9 mouse cellular contexts compared by ENCODE assay signal in the genomic region with DNA sequence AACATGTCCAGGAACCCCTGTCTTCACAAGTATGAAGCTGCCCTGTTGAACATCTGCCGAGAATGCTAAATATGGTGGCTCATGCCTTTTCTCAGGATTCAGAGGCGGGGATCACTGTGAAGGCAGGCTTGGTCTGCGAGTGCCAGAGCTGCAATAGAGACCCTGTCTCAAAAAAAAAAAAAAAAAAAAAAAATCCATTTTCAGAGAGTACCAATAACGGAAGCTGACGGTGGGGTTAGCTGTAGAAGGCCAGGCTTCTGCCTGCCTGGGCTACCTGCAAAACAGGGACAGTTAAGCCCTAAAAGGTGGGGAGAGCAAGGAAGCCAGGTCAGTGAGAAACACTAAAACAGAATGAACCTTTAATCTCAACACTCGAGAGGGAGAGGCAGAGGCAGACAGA. TPM values are rescaled to one million over a fixed set of nuclear protein-coding genes. Genes with fewer than 3 reads are reported as not detected.
A peak's percentile ranks its signal among the peaks of the same experiment; 100 is the strongest.
DNase-seq lines count a peak whose midpoint lies in the region; ATAC-seq and TF ChIP-seq lines count a peak whose summit lies in the region.
"Had no signal": no experiment of that assay in that cellular context is flagged by ENCODE, and none has a peak within 500 bp of the region (broad histone marks: within the 10 kb centered on the region; RNA-seq: fewer than 3 reads in every experiment).

No protein-coding gene starts in this region.

- 0 out of 2 replicates have a peak, but pooled peaks cover 1% of the 10 kb centered on the region for H3K79me2 ChIP-seq in heart, adult 2 months (replicated peaks; ENCODE audit: control insufficient read depth, insufficient read depth, low read length)
- peaks cover 33% of the 10 kb centered on the region for H3K79me2 ChIP-seq in CH12.LX (replicated peaks; ENCODE audit: control insufficient read depth, extremely low read depth, insufficient read depth, poor library complexity, severe bottlenecking)

- no peak for TF ChIP-seq POLR2A in heart, adult 2 months (IDR thresholded peaks at IDR 0.05; ENCODE audit: insufficient read depth, low read depth, low read length)
- no peak for TF ChIP-seq POLR2A in CH12.LX (IDR thresholded peaks at IDR 0.05; ENCODE audit: low read depth, low read length)

- no peak overlapping the region for H3K9ac ChIP-seq in heart, adult 2 months (ENCODE audit: low read depth, low read length)
- H3K9ac ChIP-seq in CH12.LX (ENCODE audit: insufficient read depth, low read depth): peak overlapping the region; percentile 85
- no peak overlapping the region for H3K9ac ChIP-seq in forebrain, embryonic 15.5 days (replicated peaks)
- peak overlapping the region; percentile 68 for H3K9ac ChIP-seq in liver, embryonic 15.5 days

- DNase-seq in heart, adult 2 months: no peak
- DNase-seq in heart, postnatal 10 days: no peak
- DNase-seq in CH12.LX (ENCODE audit: extremely low read depth): no peak
- DNase-seq in right cerebral cortex, postnatal 14 days: no peak
- no peak for DNase-seq in frontal cortex, adult 2 months (ENCODE audit: extremely low spot score in 1 of 2, low spot score in 1 of 2)
- DNase-seq in layer of hippocampus, adult 9-10 months (ENCODE audit: low spot score): no peak
- DNase-seq: kidney, postnatal 25 days had no signal

- peak overlapping the region; percentile 88 for H3K4me3 ChIP-seq in heart, adult 2 months
- peak overlapping the region; percentile 88 to 98 (median 97) for H3K4me3 ChIP-seq in CH12.LX (replicated peaks in 1 of 3; ENCODE audit: low read depth in 2 of 3, low read length in 2 of 3, poor library complexity in 1 of 3)
- H3K4me3 ChIP-seq in forebrain, embryonic 15.5 days: peak overlapping the region; percentile 64
- peak overlapping the region; percentile 89 for H3K4me3 ChIP-seq in liver, embryonic 15.5 days (replicated peaks)

- dilution Hi-C loops in CH12.LX (cut with MboI; ENCODE audit: extremely low pct_ligation_motif_present, extremely low pct_unique_long_range_greater_than_20kb, low sequenced_read_pairs): no loop called here

- intact Hi-C loops in heart, adult 2 months (cut with DNase I): loop anchor here (1.0 kb wide), 1 partner anchor 13 kb away; the partner anchor contains the start of gene Rnaseh1
- intact Hi-C loops in heart, postnatal 10 days (cut with DNase I): loop anchor here (5.0 kb wide), 1 partner anchor 111 kb away; no protein-coding TSS in a partner anchor

- H3K27ac ChIP-seq in heart, adult 2 months: no peak overlapping the region
- H3K27ac ChIP-seq in CH12.LX (ENCODE audit: insufficient read depth, low read depth): no peak overlapping the region
- H3K27ac ChIP-seq in forebrain, embryonic 15.5 days (replicated peaks): no peak overlapping the region
- H3K27ac ChIP-seq in liver, embryonic 15.5 days (replicated peaks): peak overlapping the region; percentile 81; the same call in 1 of the 2 replicates

- TF ChIP-seq CTCF in heart, adult 2 months (IDR thresholded peaks at IDR 0.05): no peak
- TF ChIP-seq CTCF in CH12.LX (conservative IDR thresholded peaks at IDR 0.05 in 1 of 2, IDR thresholded peaks at IDR 0.05 in 1 of 2; ENCODE audit: low read depth in 2 of 2, low read length in 2 of 2): no peak

- H3K4me1 ChIP-seq in heart, adult 2 months (ENCODE audit: control insufficient read depth, insufficient read depth, low read length): peaks cover 3% of the 10 kb centered on the region
- H3K4me1 ChIP-seq in CH12.LX (ENCODE audit: control insufficient read depth in 1 of 2, insufficient read depth in 2 of 2): peaks cover 18 to 25% of the 10 kb centered on the region in 2 experiments
- H3K4me1 ChIP-seq in forebrain, embryonic 15.5 days: peaks cover 31% of the 10 kb centered on the region
- H3K4me1 ChIP-seq in liver, embryonic 15.5 days (replicated peaks): peaks cover 41% of the 10 kb centered on the region

- TF ChIP-seq EP300 in heart, adult 2 months (IDR thresholded peaks at IDR 0.05; ENCODE audit: insufficient read depth, low read depth, low read length): no peak
- TF ChIP-seq EP300 in CH12.LX (IDR thresholded peaks at IDR 0.05; ENCODE audit: low read length): no peak

- H3K36me3 ChIP-seq in heart, adult 2 months (ENCODE audit: control insufficient read depth, insufficient read depth, low read length): peaks cover 16% of the 10 kb centered on the region
- peaks cover 27 to 34% of the 10 kb centered on the region in 2 experiments for H3K36me3 ChIP-seq in CH12.LX (replicated peaks in 1 of 2; ENCODE audit: control insufficient read depth in 1 of 2, insufficient read depth in 1 of 2, low read length in 1 of 2)
- peaks cover 25% of the 10 kb centered on the region for H3K36me3 ChIP-seq in forebrain, embryonic 15.5 days
- peaks cover 30% of the 10 kb centered on the region for H3K36me3 ChIP-seq in liver, embryonic 15.5 days (replicated peaks)

- H3K9me3 ChIP-seq in CH12.LX (replicated peaks; ENCODE audit: low read length): no peaks in the 10 kb centered on the region
- no peaks in the 10 kb centered on the region for H3K9me3 ChIP-seq in forebrain, embryonic 15.5 days
- H3K9me3 ChIP-seq in liver, embryonic 15.5 days (replicated peaks): no peaks in the 10 kb centered on the region

- no peaks in the 10 kb centered on the region for H3K27me3 ChIP-seq in heart, adult 2 months (ENCODE audit: control insufficient read depth, insufficient read depth, low read length)
- no peaks in the 10 kb centered on the region for H3K27me3 ChIP-seq in CH12.LX (replicated peaks)
- H3K27me3 ChIP-seq in forebrain, embryonic 15.5 days: no peaks in the 10 kb centered on the region
- H3K27me3 ChIP-seq in liver, embryonic 15.5 days: no peaks in the 10 kb centered on the region

- WGBS in heart, adult 2 months: 76% methylated on average over 6 of the region's 6 CpGs
- 92% methylated on average over 6 of the region's 6 CpGs for WGBS in forebrain, embryonic 15.5 days
- WGBS in liver, embryonic 15.5 days (ENCODE audit: insufficient replicate concordance): 68% methylated on average over 6 of the region's 6 CpGs

- in situ Hi-C loops in CH12.LX (cut with MboI; ENCODE audit: low pct_ligation_motif_present, low pct_unique_long_range_greater_than_20kb, low sequenced_read_pairs): no loop called here

- no peak for ATAC-seq in forebrain, embryonic 15.5 days (replicated peaks)
- ATAC-seq in liver, embryonic 15.5 days (ENCODE audit: insufficient read depth): no peak

- TF ChIP-seq RAD21 in CH12.LX (IDR thresholded peaks at IDR 0.05; ENCODE audit: low read depth, low read length): no peak

- H3K4me2 ChIP-seq in CH12.LX (ENCODE audit: insufficient read depth, low read depth, poor library complexity, severe bottlenecking): peak overlapping the region; percentile 79
- 0 out of 2 replicates have a peak overlapping the region, but pooled peaks have one; percentile 50 for H3K4me2 ChIP-seq in forebrain, embryonic 15.5 days (replicated peaks)
- peak overlapping the region; percentile 72 for H3K4me2 ChIP-seq in liver, embryonic 15.5 days

RNA-seq across cellular contexts. Expression of gene Rps7, which starts 0.8 kb away (rescaled TPM):
- total RNA-seq in heart, adult 2 months (2021): 100 to 1,000 TPM; 228 to 303 TPM
- polyA plus RNA-seq in heart, adult 2 months (2012; rRNA removed): 176 and 182 TPM in 2 replicates
- 100 to 1,000 TPM; 378 to 389 TPM for total RNA-seq in heart, postnatal 10 days (2021)
- total RNA-seq in CH12.LX (2012; rRNA removed): 2,570 and 2,803 TPM in 2 replicates
- total RNA-seq in CH12.LX (2014; rRNA removed): 2,791 and 3,047 TPM in 2 replicates
- 753 and 994 TPM in 2 replicates for polyA plus RNA-seq in CH12.LX (2012; ENCODE audit: insufficient read length, low read depth)
- 531 and 541 TPM in 2 replicates for polyA plus RNA-seq in forebrain, embryonic 15.5 days (2015; fragmentation: Nextera tagmentation; extraction: Ambion mirVana)
- 293 and 369 TPM in 2 replicates for polyA plus RNA-seq in liver, embryonic 15.5 days (2015; fragmentation: Nextera tagmentation; extraction: Ambion mirVana)
- polyA plus RNA-seq in frontal cortex, adult 2 months (2012; rRNA removed): 380 and 394 TPM in 2 replicates

RNA-seq across cellular contexts. Expression of gene Rnaseh1, which starts 12.9 kb away (rescaled TPM):
- total RNA-seq in heart, adult 2 months (2021): 1 to 10 TPM; 6.9 to 8.4 TPM
- 7.0 and 7.7 TPM in 2 replicates for polyA plus RNA-seq in heart, adult 2 months (2012; rRNA removed)
- 1 to 10 TPM; 7.5 to 8.7 TPM for total RNA-seq in heart, postnatal 10 days (2021)
- total RNA-seq in CH12.LX (2012; rRNA removed) (31.1 and 31.6 TPM in 2 replicates), CH12.LX (2014; rRNA removed) (33.8 and 34.9 TPM in 2 replicates)
- 33.4 and 36.3 TPM in 2 replicates for polyA plus RNA-seq in CH12.LX (2012; ENCODE audit: insufficient read length, low read depth)
- 29.8 and 31.0 TPM in 2 replicates for polyA plus RNA-seq in forebrain, embryonic 15.5 days (2015; fragmentation: Nextera tagmentation; extraction: Ambion mirVana)
- 10.8 and 11.7 TPM in 2 replicates for polyA plus RNA-seq in liver, embryonic 15.5 days (2015; fragmentation: Nextera tagmentation; extraction: Ambion mirVana)
- 18.0 and 20.3 TPM in 2 replicates for polyA plus RNA-seq in frontal cortex, adult 2 months (2012; rRNA removed)

RNA-seq across cellular contexts. Expression of gene Colec11, which starts 13.4 kb away (rescaled TPM):
- 10 to 100 TPM; 14.3 to 17.9 TPM for total RNA-seq in heart, adult 2 months (2021)
- polyA plus RNA-seq in heart, adult 2 months (2012; rRNA removed): 15.2 and 18.3 TPM in 2 replicates
- total RNA-seq in heart, postnatal 10 days (2021): 10 to 100 TPM; 27.3 to 31.6 TPM
- not detected in 2 replicates for total RNA-seq in CH12.LX (2012; rRNA removed)
- not detected in 2 replicates for total RNA-seq in CH12.LX (2014; rRNA removed)
- not detected in 2 replicates for polyA plus RNA-seq in CH12.LX (2012; ENCODE audit: insufficient read length, low read depth)
- polyA plus RNA-seq in forebrain, embryonic 15.5 days (2015; fragmentation: Nextera tagmentation; extraction: Ambion mirVana): 0.52 and 0.73 TPM in 2 replicates
- polyA plus RNA-seq in liver, embryonic 15.5 days (2015; fragmentation: Nextera tagmentation; extraction: Ambion mirVana): 15.6 and 17.8 TPM in 2 replicates
- 0.94 and 1.1 TPM in 2 replicates for polyA plus RNA-seq in frontal cortex, adult 2 months (2012; rRNA removed)

RNA-seq across cellular contexts. Expression of gene Adi1, which starts 38.5 kb away (rescaled TPM):
- 10 to 100 TPM; 51.5 to 52.0 TPM for total RNA-seq in heart, adult 2 months (2021)
- polyA plus RNA-seq in heart, adult 2 months (2012; rRNA removed): 27.8 and 45.7 TPM in 2 replicates
- total RNA-seq in heart, postnatal 10 days (2021): 10 to 100 TPM; 34.7 to 38.3 TPM
- total RNA-seq in CH12.LX (2012; rRNA removed): 25.3 and 27.7 TPM in 2 replicates
- 32.3 and 37.5 TPM in 2 replicates for total RNA-seq in CH12.LX (2014; rRNA removed)
- 58.3 and 74.6 TPM in 2 replicates for polyA plus RNA-seq in CH12.LX (2012; ENCODE audit: insufficient read length, low read depth)
- 39.8 and 41.7 TPM in 2 replicates for polyA plus RNA-seq in forebrain, embryonic 15.5 days (2015; fragmentation: Nextera tagmentation; extraction: Ambion mirVana)
- 53.4 and 56.7 TPM in 2 replicates for polyA plus RNA-seq in liver, embryonic 15.5 days (2015; fragmentation: Nextera tagmentation; extraction: Ambion mirVana)
- polyA plus RNA-seq in frontal cortex, adult 2 months (2012; rRNA removed): 34.7 and 35.5 TPM in 2 replicates

RNA-seq across cellular contexts. Expression of gene Allc, which starts 54.2 kb away (rescaled TPM):
- not detected for total RNA-seq in heart, adult 2 months (2021)
- polyA plus RNA-seq in heart, adult 2 months (2012; rRNA removed): 0.10 and 0.12 TPM in 2 replicates
- not detected for total RNA-seq in heart, postnatal 10 days (2021)
- total RNA-seq in CH12.LX (2012; rRNA removed) (not detected in 2 replicates), CH12.LX (2014; rRNA removed) (not detected in 2 replicates)
- not detected in 2 replicates for polyA plus RNA-seq in CH12.LX (2012; ENCODE audit: insufficient read length, low read depth)
- polyA plus RNA-seq in forebrain, embryonic 15.5 days (2015; fragmentation: Nextera tagmentation; extraction: Ambion mirVana): 0.11 TPM in 1 of 2 replicates, not detected in the other
- not detected in 2 replicates for polyA plus RNA-seq in liver, embryonic 15.5 days (2015; fragmentation: Nextera tagmentation; extraction: Ambion mirVana)
- 0.44 and 0.56 TPM in 2 replicates for polyA plus RNA-seq in frontal cortex, adult 2 months (2012; rRNA removed)

Comparison
In these comparisons a context has a peak if more than half of its experiments do, and no peak if none do; other contexts are left out.
1. H3K9ac ChIP-seq: peak in CH12.LX (single experiment) and liver, embryonic 15.5 days (single experiment); none in heart, adult 2 months (single experiment) and forebrain, embryonic 15.5 days (single experiment).
2. Peak in every context shown above with its lines, with median percentiles within 50 percentile points of each other: H3K4me3 ChIP-seq and H3K4me2 ChIP-seq.